Mouse (Mus musculus): ENCODE results near the gene Gm4981.
"Not testable (repeated sequence)": the region's sequence is repeated elsewhere in the genome, so short reads cannot be mapped to it uniquely, and the experiment has no call there.

GRCm38 (mm10) chr10:58223161-58223560 lies 13.3 kb downstream of the Gm4981 start:
- TF ChIP-seq CTCF (IDR thresholded peaks at IDR 0.05); POLR2A (IDR thresholded peaks at IDR 0.05; ENCODE audit: insufficient read depth, low read depth, low read length); EP300 (IDR thresholded peaks at IDR 0.05; ENCODE audit: insufficient read depth, low read depth, low read length): not testable (repeated sequence)
